Mouse (Mus musculus) T-helper 2 cell (primary cell): ENCODE measurements around the gene Bag2.

Source experiments
- in situ Hi-C: fragments of 300-600 bp; cut with MboI, MseI; formaldehyde crosslinking; loops from one replicate; pipeline ENCODE4 v1.15.1; 2025; ENCODE audit warnings: high pct_unique_total_duplicates

The Bag2 gene

DNA sequence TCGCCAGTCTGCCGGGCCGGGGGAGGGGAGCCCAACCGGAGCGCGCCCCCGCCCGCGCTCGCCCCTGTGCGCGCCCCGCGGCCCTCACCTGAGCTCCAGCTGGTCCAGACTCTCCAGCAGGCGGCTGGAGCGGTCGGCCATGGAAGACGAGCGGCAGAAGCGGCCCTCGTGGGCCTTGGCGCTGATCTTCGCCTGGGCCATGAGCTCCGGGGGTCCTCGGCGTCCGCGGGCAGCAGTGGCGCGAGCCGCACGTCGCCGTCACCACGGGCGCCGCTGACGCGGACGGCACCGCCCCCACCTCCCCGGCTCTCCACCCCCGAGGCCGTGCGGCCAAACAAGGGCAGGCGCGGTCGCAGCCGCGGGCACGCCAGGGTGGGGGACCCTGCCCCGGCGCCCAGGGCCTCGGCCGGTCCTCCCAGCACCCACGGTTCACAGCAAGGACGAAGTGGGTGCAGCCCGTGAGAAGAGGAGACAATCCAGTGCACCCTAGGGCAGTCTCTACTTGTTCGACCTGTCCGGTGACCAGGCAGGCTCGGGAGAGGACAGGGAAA, at the start of gene Bag2:
Bag2 (minus strand) TSS at position 305 of the 551 bp plus-strand sequence.
- in situ Hi-C loops = no loop called here

DNA sequence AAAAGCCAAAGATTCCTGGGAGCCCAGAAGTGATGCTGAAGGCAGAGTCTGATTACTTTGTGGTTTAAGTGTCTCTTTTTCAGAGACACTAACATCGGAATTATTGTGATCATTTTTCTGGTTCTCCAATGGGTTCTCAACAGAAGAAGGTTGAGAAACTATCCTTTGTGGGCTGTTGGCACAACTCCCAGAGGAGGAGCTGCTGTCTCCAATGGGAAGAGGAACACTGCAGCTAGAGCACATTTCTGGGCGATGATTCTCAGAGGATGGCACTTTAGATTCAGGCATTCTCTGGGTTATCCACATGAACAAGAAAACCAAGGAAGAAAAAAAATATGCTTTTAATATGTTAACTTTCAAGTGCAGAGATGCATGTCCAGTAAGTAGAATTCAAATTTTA, 45.7 kb upstream of the Bag2 start:
- in situ Hi-C loops = no loop called here

DNA sequence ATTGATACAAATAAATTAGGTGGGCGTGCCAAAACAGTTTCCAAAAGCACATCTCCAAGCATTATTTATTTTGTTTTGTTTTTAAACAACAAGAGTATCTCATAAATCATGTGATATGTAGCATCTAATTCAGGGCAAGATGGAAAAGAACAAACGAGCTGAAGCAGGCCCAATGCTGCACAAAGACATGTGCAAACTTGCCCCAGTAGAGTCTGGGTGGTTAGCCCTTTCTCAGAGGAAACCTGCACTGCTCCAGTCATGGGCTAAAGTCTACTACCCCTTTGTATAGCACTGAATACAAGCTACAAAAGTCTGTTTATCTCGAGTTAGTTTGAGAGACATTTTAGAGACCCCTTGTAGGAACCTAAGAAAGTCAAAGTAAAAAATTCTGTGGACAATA, 42.0 kb upstream of the Bag2 start:
- in situ Hi-C loops = no loop called here

DNA sequence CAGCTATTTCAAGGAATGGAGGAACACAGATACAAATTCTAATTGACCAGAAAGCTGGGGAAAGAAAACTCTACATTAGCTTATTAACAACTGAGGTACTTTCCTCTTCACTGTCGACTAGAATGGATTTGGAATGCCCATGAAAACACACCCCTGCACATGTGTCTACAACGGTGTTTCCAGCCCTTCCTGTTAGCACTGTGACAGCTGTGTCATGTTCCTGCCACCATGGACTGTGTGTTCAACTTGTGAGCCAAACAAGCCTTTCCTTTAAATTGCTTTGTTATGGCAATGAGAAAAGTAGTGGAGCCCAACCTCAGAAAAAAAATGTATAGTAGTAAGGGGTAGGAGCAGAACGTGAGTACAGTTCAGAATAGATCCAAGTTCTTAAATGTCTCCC, 30.9 kb upstream of the Bag2 start:
- in situ Hi-C loops = no loop called here

DNA sequence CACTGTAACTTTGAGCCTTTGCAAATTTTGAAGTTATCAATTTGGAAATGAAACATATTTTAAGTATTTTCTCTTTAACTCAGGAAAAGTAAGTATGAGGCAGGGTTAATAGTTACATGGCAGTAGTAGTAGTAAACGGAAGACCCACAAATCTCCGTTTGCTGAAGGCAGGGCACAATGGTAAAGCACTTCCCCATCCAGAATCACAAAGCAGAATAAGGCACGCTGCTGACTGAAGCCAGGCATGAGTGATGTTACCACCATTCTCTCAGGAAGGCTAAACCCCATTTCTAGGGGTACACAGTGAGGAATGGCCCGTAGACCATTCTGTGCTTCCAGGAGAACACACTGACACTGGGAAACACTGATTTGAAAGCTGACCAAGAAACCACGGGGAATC, 30.5 kb upstream of the Bag2 start:
- in situ Hi-C loops = no loop called here

DNA sequence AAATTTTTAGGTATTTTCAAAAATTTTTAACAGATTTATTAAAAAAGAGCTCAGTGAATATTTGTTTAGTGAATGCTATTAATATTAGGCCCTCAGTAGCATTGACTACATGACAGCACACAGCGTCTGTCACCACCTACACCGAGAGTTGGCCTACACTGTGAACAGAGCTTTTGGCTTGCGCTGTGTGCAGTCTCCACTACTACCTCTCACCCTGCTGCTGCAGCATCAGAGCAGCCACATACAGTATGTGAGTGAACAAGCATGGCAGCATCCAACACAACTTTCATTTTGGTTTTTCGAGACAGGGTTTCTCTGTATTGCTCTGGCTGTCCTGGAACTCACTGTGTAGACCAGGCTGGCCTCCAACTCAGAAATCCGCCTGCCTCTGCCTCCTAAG, 27.0 kb upstream of the Bag2 start:
- in situ Hi-C loops = no loop called here

DNA sequence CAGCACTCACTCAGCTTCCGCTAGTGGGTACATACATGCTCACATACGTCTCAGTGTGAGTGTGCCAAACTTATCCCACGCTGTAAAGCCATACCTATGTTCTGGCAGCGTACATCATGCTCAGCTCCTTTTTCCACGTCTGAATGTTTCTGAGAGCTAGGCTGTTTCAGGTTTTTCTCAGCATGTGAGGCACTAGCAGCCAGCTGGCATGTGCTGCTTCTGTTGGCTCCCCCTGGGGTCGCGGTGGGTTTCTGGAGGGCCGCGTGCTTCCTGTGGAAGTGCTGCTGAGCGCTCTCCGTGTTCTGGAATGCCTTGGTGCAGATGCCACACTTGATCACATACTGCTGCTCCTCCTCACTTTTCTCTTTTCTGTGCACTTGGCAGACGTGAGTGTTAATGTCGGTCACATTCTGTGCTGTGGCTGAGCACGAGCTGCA, 18.6 kb upstream of the Bag2 start:
- in situ Hi-C loops = no loop called here

DNA sequence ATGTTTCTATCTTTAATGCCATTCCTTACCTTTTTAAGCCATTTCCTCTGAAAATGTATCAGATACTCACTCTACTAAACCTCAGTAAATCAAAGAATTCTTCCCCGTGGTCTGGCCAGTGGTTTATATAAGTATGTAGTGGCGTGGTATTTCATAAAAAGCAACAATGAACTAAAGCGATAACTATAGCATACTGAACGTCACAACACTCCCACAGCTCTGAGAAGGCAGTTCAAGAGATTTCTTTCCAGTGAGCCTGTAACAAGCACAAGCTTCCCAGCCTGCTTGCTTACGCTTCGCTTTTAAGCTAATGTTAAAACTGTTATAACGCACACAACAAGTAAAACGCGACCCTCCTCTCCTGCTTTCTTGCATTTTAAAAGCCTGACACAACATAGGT, 14.5 kb upstream of the Bag2 start:
- in situ Hi-C loops = no loop called here

DNA sequence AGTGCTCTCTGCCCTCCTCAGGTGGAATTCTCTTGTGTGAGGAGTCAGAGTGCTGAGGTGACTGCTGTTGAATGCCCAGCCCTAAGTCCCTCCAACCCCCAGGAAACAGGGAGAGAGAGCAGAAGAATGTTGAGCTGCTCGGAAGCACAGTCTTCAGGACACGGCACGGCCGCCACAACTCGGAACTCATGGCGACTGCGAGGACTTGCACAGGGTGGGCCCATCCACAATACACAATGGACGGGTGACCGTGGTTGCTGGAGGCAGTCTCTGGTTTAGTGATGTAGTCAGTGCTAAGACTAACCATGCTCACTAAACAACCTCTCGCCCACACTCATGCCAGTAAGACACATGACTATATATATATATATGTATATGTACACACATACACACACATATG, 14.0 kb upstream of the Bag2 start:
- in situ Hi-C loops = no loop called here

DNA sequence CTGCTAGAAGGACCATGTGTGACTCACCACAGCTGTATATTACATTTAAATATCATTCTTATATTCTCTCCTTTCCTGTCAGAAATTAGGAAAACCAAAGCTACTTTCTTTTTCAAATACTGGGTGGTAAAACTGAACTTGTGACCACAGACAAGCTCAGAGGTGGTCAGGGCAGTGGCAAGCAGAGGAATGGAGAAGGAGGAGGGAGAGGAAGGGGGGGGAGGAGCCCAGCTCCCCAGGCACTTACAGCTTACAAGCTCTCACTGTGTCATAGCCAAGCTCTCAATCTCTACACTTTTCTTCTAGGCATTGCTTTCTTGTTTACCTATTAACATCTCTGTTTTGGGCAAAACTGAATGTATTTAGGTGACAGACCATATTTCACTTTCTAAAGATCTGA, 11.2 kb upstream of the Bag2 start:
- in situ Hi-C loops = no loop called here

DNA sequence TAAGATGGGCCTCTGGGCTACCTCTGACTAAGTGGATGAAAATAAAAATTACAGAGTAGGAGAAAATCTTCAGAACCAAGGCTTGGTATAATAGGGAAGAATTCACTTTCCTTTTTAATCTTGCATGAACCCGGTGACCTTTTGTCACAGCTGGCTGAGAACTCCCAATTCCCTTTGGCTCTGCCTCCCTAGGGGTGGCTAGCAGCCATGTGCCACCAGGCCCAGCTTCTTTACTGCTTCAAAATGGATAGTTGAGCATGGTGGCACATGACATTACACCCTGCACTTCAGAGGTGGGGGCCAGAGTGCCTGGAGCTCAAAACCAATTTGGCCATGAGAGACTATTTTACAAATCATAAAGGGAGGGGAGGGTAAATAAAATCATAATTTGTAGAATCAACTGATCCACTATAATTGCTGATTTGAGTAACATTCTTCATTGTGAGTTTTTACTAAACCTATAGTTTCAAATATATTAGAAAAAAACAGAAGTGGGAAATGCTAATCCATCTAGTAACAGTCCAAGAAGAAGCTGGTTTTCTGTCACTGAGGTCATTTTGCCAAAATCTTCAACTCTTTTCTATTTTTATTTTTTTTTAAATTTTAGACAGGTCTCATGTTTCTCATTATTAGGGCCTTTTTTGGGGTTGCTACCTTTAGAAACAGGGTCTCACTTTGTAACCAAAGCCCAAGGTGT, 10.6 kb upstream of the Bag2 start:
- in situ Hi-C loops = no loop called here

DNA sequence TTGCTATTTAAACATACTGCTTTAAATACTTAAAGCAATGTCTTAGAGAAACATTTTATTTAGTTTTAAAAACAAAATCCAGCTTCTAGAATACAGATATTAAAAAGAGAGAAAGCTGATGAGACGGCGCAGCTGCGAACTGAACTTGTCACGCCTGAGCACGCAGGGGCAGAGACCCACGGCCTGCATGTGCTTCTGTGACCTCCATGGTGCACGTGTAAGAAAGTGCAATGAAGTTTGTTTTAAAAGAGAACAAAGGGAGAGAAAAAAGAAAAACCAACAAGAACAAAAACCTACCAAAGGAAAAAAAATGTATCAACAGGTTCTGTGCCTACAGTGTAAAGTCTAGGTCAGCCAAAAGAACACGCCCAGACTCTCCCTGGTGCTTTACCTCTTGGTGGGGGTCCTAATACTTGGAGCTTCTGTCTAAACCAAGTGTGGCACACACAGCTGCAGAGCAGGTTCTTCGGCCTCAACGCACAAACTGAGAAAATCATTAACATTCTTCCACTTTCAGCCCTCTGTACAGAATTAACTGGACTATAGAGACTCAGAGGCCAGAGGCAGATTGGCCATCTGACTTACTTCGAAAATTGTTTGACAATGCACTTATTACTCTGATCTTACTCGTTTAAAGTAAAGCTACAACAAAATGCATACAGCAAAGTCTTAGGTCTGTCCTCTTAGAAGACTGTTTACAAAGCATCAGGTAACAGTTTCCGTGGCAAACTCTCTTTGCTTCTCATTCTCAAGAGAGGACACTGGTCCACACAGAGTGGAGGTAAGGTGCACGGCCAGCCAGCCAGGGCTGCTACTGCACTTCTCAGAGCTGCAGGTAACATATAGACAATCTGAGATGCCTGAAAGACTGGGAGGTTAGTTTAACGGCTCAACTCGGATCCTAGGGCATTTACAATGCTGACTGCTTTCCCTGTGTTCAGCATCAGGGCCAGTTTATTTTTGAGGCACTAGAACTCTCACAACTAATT, 9.2 kb upstream of the Bag2 start:
- in situ Hi-C loops = no loop called here

DNA sequence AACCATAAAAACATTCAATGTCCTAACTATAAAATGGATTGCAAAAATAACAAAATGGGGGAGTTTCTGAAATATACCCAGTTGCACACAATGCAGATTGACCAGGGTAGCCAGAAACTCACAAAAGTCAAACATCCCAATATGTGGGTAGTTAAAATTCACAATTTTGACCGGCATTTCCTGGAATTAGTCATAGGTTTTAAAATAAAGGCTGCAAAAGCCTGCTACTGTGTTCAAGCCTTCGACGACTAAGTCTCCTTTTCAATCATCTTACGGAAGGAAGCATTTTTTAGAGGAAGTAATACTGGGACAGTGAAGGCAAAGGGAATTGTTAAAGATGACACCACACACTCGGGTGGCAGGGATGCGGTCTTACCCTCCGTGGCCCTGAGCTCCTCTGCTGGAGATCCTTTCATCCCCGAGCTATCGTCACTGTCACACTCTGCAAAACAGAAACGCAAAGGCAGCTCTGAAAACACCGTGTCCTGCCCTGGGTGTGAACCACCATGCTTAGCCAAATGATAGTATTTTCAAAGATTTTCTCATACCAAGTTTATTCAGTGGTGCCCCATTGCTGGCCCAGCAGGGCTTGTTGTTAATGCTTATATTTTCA, 8.0 kb upstream of the Bag2 start:
- in situ Hi-C loops = no loop called here

DNA sequence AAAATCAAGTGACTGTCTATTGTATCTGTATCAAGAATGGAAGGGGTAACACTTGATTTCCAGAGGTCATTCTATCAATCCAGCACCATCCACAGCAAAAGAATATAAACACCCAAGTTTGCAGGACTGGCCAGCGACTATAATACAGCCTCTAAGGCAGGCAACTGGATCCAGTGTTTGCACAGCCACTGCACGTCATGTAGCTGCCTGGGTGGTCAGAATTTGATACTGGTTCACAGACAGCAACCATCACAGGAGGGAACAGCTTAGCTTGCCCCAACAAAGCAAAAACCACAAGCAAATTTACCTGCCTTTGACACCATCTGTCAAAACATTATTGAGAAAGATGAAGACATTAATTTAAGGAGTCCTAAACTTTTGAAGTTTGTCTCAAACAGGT, 6.2 kb upstream of the Bag2 start:
- in situ Hi-C loops = no loop called here

DNA sequence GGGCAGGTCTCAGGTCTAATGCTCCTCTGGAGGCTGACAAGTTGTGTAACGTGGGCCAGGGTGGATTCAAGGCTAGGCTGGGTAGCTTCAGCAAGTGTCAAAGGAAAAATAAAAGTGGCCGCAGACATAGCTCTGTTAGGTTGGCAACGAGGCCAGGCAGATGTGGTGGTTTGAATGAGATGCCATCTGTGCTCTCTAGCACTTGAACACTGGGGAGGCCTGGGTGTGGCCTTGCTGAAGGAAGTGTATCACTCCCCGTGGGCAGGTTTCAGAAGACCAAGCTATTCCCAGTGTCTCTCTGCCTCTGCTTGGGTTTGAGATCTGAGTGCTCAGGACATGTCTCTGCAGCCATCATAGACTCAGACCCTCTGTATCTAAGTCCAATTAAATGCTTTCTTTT, 893 bp upstream of the Bag2 start:
- in situ Hi-C loops = no loop called here

DNA sequence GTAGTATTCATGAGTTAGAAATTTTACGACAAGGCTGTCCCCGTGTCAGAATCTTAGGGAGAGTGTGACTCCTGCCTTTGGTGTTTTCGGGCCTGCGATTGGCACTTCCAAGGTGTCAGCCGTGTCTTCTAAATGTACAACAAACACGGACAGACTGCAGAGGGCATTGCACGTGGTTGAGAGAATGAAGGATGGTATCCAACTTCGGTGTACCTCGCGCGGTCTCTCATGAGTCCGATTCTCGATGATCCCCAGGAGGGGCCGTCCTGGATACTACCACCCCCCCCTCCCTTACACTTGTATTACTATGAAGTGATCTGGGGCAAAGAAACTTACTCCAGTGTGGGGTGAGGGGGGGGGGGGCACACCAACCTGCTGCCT, 572 bp downstream of the Bag2 start:
- in situ Hi-C loops = no loop called here

DNA sequence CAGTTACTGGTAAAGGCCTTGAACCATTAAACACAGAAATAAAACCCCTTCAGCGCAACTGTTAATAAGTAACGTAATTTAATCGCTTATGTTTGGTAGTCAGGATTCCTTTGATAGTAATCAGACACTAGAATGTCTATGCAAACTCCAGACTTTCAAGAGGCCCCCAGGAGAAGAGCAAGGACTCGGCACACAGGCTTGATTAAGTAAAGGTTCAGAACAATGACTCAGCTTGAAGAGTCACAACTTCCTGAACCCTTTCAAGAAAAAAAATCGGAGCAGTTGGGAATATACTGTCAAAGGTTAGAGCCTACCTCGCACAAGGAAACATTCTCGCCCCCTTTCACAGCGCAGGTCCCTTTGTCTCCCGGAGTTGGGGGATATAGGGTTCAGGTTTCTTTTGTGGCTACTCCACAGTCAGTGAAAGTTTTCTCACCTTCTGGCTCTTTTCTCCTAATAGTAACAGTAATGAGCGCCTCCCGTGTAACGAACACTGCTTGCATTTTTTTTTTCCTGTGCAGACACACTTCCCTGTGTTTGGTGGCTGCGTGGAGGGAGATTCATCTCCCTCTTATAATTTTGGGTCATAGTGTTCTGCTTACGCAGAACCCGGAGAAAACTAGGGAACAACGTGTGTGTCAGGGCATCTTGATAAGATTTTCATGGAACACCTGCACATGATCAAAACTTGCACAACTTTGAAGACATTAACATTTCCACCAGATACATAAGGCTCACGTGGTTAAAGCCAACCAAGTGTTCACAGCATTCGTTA, 1.1 kb downstream of the Bag2 start:
- in situ Hi-C loops = no loop called here

DNA sequence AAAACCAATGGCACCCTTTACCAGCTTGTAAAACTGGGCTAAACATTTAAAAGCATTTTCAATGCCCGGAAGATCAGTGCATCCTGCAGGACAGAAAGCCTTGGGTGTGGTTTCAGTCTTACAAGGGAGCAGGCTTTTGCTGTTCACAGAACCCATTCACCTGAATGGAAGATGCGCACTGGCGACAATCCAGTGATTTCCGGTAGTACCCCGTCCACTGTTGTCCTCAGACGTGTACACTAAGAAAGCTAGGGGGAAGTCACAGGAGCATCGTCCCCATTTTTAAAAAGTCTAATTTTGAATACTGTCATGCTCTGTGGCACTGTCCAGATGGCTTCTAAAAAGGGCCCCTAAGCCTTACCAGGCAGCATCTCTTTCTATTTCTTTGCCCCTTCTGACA, 1.8 kb downstream of the Bag2 start:
- in situ Hi-C loops = no loop called here

DNA sequence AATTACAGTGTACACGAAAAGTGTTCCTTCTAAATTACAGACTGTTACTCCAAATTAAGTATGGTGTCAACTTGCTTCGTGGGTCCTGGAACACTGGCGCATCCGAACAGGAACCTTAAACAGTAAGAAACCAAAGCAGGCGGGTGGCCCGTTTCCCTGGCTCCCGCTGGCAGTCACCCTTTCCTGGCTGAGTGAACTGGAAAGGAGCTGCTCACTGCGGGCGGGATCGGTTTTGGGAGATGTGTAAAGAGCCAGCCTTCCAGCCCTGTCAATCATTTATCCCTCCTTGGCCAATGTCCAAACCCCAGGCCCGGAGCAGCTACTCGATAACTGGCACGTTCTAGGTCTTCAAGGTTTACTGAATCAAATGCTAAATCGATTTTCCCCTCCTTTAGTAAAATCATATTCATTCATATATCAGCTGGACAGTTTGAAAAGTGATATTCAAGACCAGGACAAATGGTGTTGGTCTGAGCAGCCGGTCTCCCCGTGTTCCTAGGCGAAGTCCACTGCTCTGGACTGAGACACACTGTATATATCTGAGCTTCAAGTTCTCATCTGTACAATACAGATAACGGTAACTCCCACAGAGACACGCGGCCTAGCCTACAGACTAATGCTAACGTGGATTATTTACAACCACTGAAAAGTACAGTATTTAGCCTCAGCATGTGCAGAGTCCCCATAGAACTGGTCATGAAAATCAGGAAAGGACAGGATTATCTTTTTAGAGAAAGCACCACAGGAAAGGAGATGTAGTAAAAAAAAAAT, 2.4 kb downstream of the Bag2 start:
- in situ Hi-C loops = no loop called here

DNA sequence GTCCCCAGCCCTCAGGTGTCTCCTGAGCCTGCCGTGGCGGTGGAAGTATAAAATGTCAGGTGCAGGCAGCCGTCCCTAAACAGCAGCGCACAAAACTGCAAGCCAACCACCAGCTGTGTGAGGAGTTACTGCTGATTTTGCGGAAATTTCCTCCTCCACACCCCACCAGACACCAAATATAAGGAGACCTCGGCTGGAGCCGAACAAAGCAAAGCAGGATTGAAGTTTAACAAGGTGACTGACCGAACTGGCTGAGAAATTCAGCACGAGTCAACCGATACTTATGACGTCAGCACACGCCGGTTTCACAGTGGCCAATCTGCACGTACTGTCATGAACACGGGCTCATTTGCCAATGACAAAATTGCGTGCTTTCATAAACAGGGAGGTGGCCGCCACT, 3.5 kb downstream of the Bag2 start:
- in situ Hi-C loops = no loop called here

DNA sequence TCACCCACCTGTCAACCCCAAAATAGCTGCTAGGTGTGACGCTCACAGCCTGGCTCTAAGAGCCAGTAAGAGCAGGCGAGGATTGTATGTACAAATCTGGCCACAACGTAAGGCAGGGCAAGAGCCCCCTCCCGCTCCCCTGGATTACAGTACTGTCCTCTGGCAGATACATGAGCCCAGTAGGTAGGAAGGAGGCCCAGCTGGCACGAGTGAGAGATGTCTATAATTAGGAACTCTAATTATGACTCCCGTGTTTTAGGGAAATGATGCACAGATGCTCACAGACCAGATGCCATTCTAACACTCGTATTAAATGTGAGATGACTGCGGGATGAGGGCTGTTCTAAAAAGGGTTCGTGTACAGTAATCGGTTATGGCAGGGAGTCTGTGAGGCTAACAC, 6.3 kb downstream of the Bag2 start:
- in situ Hi-C loops = no loop called here
